Mouse (Mus musculus) MEL (cell line): ENCODE measurements around the gene Tnfaip3. TPM values are rescaled to one million over a fixed set of nuclear protein-coding genes. Genes with fewer than 3 reads are reported as not detected.

ENCODE experiments used
- DNase-seq: peaks from one replicate; pipeline ENCODE4 v3.0.0; 2011; ENCODE audit warnings: low read depth, low spot score
- H3K27ac ChIP-seq: 2 replicates; pipeline ENCODE4 v1.5.1; 2012; ENCODE audit warnings: low read depth, mild to moderate bottlenecking, control low read depth, low read length, moderate library complexity; ENCODE audit not compliant: control insufficient read depth
- H3K27me3 ChIP-seq, 2 experiments: fragments of 150-350 bp in 1 of 2; sonication (generic) in 1 of 2; 2 replicates each; pipeline ENCODE4 v1.6.1; 2012; ENCODE audit warnings: low read length in 2 of 2, mild to moderate bottlenecking in 2 of 2, improper control_type of control experiment in 1 of 2, moderate library complexity in 1 of 2; ENCODE audit not compliant: insufficient read depth in 2 of 2, control insufficient read depth in 1 of 2
- H3K36me3 ChIP-seq, 2 experiments: 2 replicates each; pipeline ENCODE4 v1.6.1; 2012 to 2014; ENCODE audit warnings: low read length in 2 of 2, improper control_type of control experiment in 1 of 2, inconsistent platforms in 1 of 2, mild to moderate bottlenecking in 1 of 2; ENCODE audit not compliant: insufficient read depth in 2 of 2, control insufficient read depth in 1 of 2
- H3K4me1 ChIP-seq, 2 experiments: fragments of 150-350 bp in 1 of 2; sonication (generic) in 1 of 2; 2 replicates each; pipeline ENCODE4 v1.6.1; 2012; ENCODE audit warnings: low read length in 2 of 2, improper control_type of control experiment in 1 of 2, mild to moderate bottlenecking in 1 of 2; ENCODE audit not compliant: insufficient read depth in 2 of 2, control insufficient read depth in 1 of 2
- H3K4me3 ChIP-seq, 2 experiments: fragments of 150-350 bp in 1 of 2; sonication (generic) in 1 of 2; 2 replicates each; pipeline ENCODE4 v1.5.1; 2012; ENCODE audit warnings: low read depth in 2 of 2, low read length in 2 of 2, mild to moderate bottlenecking in 2 of 2, moderate library complexity in 2 of 2, control low read depth in 1 of 2, improper control_type of control experiment in 1 of 2; ENCODE audit not compliant: control insufficient read depth in 1 of 2, insufficient read depth in 1 of 2
- H3K79me2 ChIP-seq: 2 replicates; pipeline ENCODE4 v1.6.1; 2012; ENCODE audit warnings: mild to moderate bottlenecking, low read length, moderate library complexity; ENCODE audit not compliant: control insufficient read depth, poor library complexity, insufficient read depth
- H3K9ac ChIP-seq: 2 replicates; pipeline ENCODE4 v1.6.1; 2012; ENCODE audit warnings: low read depth, mild to moderate bottlenecking, control low read depth, low read length, moderate library complexity; ENCODE audit not compliant: control insufficient read depth, poor library complexity, severe bottlenecking
- H3K9me3 ChIP-seq: fragments of 150-350 bp; sonication (generic); replicated peaks from 2 replicates; pipeline ENCODE4 v1.6.1; 2012; ENCODE audit warnings: mild to moderate bottlenecking, low read length, improper control_type of control experiment, moderate library complexity; ENCODE audit not compliant: insufficient read depth
- CHD1 ChIP-seq: IDR thresholded peaks from 2 replicates; pipeline ENCODE4 v1.6.1; 2012; ENCODE audit warnings: low read depth, mild to moderate bottlenecking, inconsistent platforms, low read length, improper control_type of control experiment
- E2F4 ChIP-seq: IDR thresholded peaks from 2 replicates; pipeline ENCODE4 v1.6.1; 2011; ENCODE audit warnings: low read depth, low read length, improper control_type of control experiment, borderline replicate concordance
- EP300 ChIP-seq, 2 experiments: IDR thresholded peaks; 2 replicates each; pipeline ENCODE4 v1.6.1; 2011; ENCODE audit warnings: improper control_type of control experiment in 2 of 2, low read length in 2 of 2, low read depth in 1 of 2, mild to moderate bottlenecking in 1 of 2
- ETS1 ChIP-seq: IDR thresholded peaks from 2 replicates; pipeline ENCODE4 v1.6.1; 2012; ENCODE audit warnings: low read depth, mild to moderate bottlenecking, inconsistent platforms, low read length, improper control_type of control experiment, moderate library complexity
- JUND ChIP-seq: IDR thresholded peaks from 2 replicates; pipeline ENCODE4 v1.6.1; 2011; ENCODE audit warnings: low read depth, mild to moderate bottlenecking, improper control_type of control experiment, low read length
- MAX ChIP-seq: IDR thresholded peaks from 2 replicates; pipeline ENCODE4 v1.6.1; 2011; ENCODE audit warnings: low read length, improper control_type of control experiment
- MAZ ChIP-seq: IDR thresholded peaks from 2 replicates; pipeline ENCODE4 v1.6.1; 2012; ENCODE audit warnings: low read depth, mild to moderate bottlenecking, inconsistent platforms, low read length, improper control_type of control experiment
- NELFE ChIP-seq: IDR thresholded peaks from 2 replicates; pipeline ENCODE4 v1.6.1; 2011; ENCODE audit warnings: low read depth, low read length, improper control_type of control experiment
- NRF1 ChIP-seq: IDR thresholded peaks from 2 replicates; pipeline ENCODE4 v1.6.1; 2014; ENCODE audit warnings: low read depth, mild to moderate bottlenecking, inconsistent platforms, low read length, improper control_type of control experiment, moderate library complexity; ENCODE audit not compliant: poor library complexity, insufficient read depth, severe bottlenecking
- RAD21 ChIP-seq: IDR thresholded peaks from 2 replicates; pipeline ENCODE4 v1.6.1; 2011; ENCODE audit warnings: mild to moderate bottlenecking, low read depth, low read length, improper control_type of control experiment
- RCOR1 ChIP-seq: IDR thresholded peaks from 2 replicates; pipeline ENCODE4 v1.6.1; 2012; ENCODE audit warnings: low read depth, mild to moderate bottlenecking, inconsistent platforms, low read length, improper control_type of control experiment
- SIN3A ChIP-seq: IDR thresholded peaks from 2 replicates; pipeline ENCODE4 v1.6.1; 2012; ENCODE audit warnings: low read length, improper control_type of control experiment, inconsistent platforms
- UBTF ChIP-seq: IDR thresholded peaks from 2 replicates; pipeline ENCODE4 v1.6.1; 2012; ENCODE audit warnings: low read depth, mild to moderate bottlenecking, inconsistent platforms, low read length, improper control_type of control experiment, moderate library complexity, borderline replicate concordance; ENCODE audit not compliant: insufficient read depth
- polyA plus RNA-seq, 2 experiments: library from polyadenylated mRNA; stranded (reverse) in 1 of 2; unstranded in 1 of 2; fragments of >175 nt in 1 of 2; fragments of >200 nt in 1 of 2; gene quantifications; 2 replicates each; pipeline versions ENCODE4 v1.2.1 to v1.2.4; 2012; ENCODE audit warnings: low replicate concordance in 2 of 2, low read depth in 1 of 2; ENCODE audit not compliant: insufficient read length in 2 of 2, insufficient read depth in 1 of 2, missing spikeins in 1 of 2
- total RNA-seq: library from RNA; depleted of rRNA; stranded (reverse); fragments of 300-350 nt; gene quantifications from 2 replicates; pipeline ENCODE4 v1.2.3, GENCODE M21; 2012

The Tnfaip3 gene
- total and polyA plus RNA-seq, 3 experiments, result 0.38 to 0.54 TPM; not detected in 1

- no peak overlapping the region for H3K27ac ChIP-seq
- no peaks in the 10 kb centered on the region for H3K79me2 ChIP-seq
- no peak overlapping the region for H3K9ac ChIP-seq
- H3K4me1 ChIP-seq, result no peaks in the 10 kb centered on the region; a peak in 1 of 4 replicates
- H3K36me3 ChIP-seq, result no peaks in the 10 kb centered on the region; a peak in 1 of 4 replicates
- no peaks in the 10 kb centered on the region for H3K9me3 ChIP-seq
- peaks cover 0 to 2% of the 10 kb centered on the region in 2 experiments; a peak in 2 of 4 replicates for H3K27me3 ChIP-seq
- TF ChIP-seq NRF1, result no peak
- TF ChIP-seq CHD1, result no peak
- no peak for TF ChIP-seq EP300 (IDR thresholded peaks at IDR 0.05; ENCODE audit: low read depth in 1 of 2, low read length in 2 of 2)
- TF ChIP-seq RAD21, result no peak
- no peak for TF ChIP-seq JUND
- no peak for TF ChIP-seq E2F4
- no peak for TF ChIP-seq SIN3A
- TF ChIP-seq NELFE, result no peak
- TF ChIP-seq MAX, result no peak
- no peak for TF ChIP-seq UBTF
- no peak overlapping the region for H3K4me3 ChIP-seq
- no peak for DNase-seq
Observed at GRCm38 (mm10) chr10:19045986-19046385, 30.5 kb upstream of the Tnfaip3 start.

GRCm38 (mm10) chr10:19044765-19045516, 29.5 kb upstream of the Tnfaip3 start:
- no peaks in the 10 kb centered on the region; a peak in 1 of 4 replicates for H3K36me3 ChIP-seq
- H3K27me3 ChIP-seq, result peaks cover 0 to 2% of the 10 kb centered on the region in 2 experiments; a peak in 2 of 4 replicates
- H3K27ac ChIP-seq, result no peak overlapping the region
- no peak for DNase-seq
- H3K9ac ChIP-seq, result no peak overlapping the region
- H3K4me3 ChIP-seq, result no peak overlapping the region
- no peaks in the 10 kb centered on the region for H3K79me2 ChIP-seq
- H3K4me1 ChIP-seq, result no peaks in the 10 kb centered on the region; a peak in 1 of 4 replicates
- no peak for TF ChIP-seq MAZ
- TF ChIP-seq ETS1, result no peak
- no peak for TF ChIP-seq RCOR1
- H3K9me3 ChIP-seq, result no peaks in the 10 kb centered on the region
